Mouse (Mus musculus): Measurements from ENCODE around the gene Camk1. TPM values are rescaled to one million over a fixed set of nuclear protein-coding genes. Genes with fewer than 3 reads are reported as not detected.

Gene Camk1
- total RNA-seq (2023; ENCODE audit: inconsistent age), result 0.77 to 2.4 TPM (median 1.0 TPM) in 4 replicates

DNA sequence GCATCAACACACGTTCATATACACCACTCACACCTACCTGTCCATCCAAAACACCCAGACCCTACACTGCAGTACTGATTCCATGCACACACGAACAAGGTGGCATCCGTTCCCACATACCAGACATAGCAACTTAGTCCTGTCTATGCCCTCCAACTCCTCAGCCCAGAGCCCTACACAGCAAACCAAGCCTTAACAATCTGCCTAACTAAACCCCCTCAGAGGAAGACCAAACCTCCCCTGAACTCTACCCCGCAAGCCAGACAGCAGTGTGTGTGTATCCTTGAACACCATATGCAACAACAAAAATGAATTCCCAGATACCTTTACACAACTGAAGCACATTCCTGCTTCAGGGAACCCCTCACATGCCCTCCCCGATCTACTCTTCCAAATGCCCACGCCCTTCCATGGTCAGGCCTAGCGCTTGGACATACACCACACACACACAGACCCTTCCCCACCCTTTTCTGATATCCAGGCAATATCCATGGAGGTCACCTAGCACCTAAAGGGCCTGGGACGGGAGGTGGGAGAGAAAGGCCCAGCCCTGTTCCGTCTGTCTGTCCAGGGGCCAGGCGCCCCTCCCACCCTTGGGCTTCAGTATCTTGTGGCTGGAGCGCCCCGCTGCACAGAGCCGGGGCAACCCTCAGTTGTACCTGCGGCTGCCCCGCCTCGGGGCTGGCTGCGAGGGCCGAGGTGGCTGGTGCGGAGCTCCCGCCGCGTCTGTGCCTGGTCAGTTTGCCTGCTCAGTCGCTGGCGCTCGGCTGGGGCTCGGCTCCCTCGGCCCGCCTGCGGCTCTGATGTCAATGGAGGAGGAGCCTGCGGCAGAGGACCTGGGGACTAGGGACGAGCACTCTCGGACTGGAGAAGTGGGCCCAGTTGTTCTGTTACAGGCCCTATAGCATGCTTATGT, at the start of gene Camk1:
Gene Camk1 (minus strand): TSS at position 808 of the 916 bp plus-strand sequence.

DNA sequence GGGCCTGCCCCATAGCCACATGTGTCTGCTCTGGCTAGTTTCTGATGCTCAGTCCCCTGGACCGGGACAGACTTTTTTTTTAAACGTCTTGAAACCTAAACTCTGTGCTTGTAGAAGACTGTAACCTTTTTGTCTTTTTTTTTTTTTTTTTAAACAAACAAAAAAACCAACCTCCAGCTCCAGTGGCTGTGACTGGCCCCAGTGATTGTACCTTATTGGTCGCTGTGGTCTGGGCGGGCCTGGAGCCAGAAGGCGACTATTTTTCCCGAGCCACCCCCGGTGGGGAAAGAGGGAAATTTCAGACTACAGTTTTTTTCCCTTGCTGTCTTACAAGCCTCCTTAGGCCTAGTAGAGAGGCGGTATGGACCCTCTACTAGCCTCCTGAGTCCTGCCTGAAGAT, 45.2 kb upstream of the Camk1 start, which contains the start of gene Ttll3:
Gene Ttll3 (plus strand): TSS at position 301 of the 400 bp plus-strand sequence.

DNA sequence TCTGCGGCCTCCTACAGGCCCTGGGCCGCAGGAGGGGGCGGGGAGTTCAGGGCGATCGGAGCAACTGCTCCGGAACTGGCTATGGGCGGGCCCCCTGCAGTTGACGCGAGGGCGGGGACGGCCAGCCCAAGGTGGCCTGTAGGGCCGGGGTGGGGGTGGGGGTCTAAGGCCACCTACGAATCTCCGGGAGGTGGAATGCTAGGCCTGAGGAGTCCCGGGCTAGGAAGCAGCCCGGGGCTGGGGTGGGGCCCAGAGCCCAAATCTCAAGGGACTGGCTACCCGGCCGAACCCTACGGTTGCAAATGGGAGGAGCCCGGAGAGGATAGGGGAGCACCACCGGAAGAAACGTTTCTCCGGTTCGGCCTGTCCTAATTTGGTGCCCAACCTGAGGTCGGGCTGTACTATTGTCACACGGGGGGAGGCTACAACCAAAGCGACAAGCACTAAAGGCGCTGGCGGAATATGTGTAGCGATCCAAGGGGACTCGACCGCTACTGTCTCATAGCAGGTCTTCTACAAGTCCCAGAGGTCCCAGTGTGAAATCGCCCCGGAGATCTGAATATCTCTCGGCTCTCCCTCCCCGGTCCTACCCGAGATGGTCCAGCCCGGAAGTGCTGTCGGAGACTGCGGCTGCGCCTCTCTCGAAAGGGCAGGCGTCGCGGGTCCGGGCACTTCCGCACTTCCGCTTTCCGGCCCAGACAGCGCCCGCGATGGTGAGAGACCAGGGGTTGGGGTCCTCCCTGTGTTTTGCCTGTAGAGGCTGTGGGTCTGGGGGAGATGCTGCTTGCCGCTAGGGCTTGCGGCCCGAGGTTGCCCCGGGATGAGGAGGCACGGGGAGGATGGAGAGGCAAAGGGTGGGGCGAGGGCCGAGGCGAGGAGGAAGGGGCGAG, 34.0 kb upstream of the Camk1 start, which contains the start of the genes Tada3 and Arpc4:
Gene Tada3 (minus strand): TSS at position 388 of the 890 bp plus-strand sequence.
Gene Arpc4 (plus strand): TSS at position 620 of the 890 bp plus-strand sequence.

DNA sequence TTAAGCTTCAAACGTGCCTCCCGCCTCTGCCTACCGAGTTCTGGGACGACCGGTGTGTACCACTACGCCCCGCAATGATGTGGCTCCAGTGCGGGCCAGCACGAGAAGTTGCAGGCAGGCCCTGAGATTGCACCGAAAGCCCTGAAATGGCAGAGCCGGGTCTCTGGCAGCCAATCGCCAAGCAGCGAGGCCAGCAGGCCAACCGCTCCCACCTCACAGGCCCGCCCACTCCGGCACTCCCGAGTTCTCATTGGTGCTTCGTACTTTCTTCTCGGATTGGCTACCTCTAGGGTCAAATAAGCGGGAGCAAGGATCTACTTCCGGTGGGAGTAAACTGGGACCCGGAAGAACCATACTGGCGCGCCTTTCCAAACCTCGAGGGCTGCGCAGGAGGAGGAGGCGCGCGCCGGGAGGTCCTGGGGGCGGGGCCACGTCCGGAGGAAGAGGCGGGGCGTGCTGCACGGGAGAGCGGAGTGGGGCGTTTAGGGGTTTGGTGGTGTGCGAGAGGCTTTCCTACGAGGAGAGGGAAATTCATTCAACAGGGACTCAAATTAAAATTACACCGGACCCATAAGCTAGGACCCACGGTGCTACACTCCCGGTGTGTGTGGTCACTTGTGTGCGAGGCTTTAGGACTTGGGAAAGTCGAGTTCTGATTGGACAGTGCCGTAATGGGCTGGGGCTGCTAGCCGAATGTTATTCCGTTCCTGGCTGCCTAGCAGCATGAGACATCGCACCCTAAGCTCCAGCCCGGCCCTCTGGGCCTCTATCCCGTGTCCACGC, 17.1 kb downstream of the Camk1 start, which contains the start of gene Ogg1:
Gene Ogg1 (plus strand): TSS at position 440 of the 783 bp plus-strand sequence.

DNA sequence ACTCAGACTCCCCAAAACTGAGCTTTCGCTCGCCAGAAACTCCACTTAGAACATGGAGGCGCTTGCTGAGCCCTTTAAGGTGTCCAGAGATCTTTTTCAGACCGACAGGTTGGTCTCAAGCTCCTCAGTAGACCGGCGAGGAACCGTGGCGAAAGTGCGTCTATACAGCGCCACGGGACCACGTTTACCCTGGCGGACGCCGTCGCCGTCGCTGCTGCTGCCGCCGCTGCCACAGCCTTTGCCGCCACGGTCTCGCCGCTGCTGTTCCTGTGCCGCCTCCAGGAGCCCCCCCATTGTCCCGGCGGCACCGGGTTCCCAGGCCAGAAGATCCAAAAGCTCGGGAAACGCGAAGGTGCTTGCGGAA, 36.8 kb downstream of the Camk1 start, which contains the start of gene Brpf1:
Gene Brpf1 (plus strand): TSS at position 152 of the 364 bp plus-strand sequence.

Other genes starting within 250 kb of the Camk1 start
- gene Lhfpl4, start 148.6 kb downstream of the Camk1 start, total RNA-seq (2023; ENCODE audit: inconsistent age), result 1.3 to 2.5 TPM (median 1.5 TPM) in 4 replicates
- 54.8 to 63.2 TPM (median 61.3 TPM) in 4 replicates for gene Mtmr14, start 106.1 kb downstream of the Camk1 start, total RNA-seq (2023; ENCODE audit: inconsistent age)
- 1.4 to 2.1 TPM (median 1.8 TPM) in 4 replicates for gene Cpne9, start 61.7 kb downstream of the Camk1 start, total RNA-seq (2023; ENCODE audit: inconsistent age)
- gene Brpf1, start 36.8 kb downstream of the Camk1 start, total RNA-seq (2023; ENCODE audit: inconsistent age), result 63.1 to 71.2 TPM (median 67.3 TPM) in 4 replicates
- 13.3 to 18.1 TPM (median 14.8 TPM) in 4 replicates for gene Ogg1, start 17.0 kb downstream of the Camk1 start, total RNA-seq (2023; ENCODE audit: inconsistent age)
- 27.7 to 30.8 TPM (median 28.5 TPM) in 4 replicates for gene Tada3, start 33.9 kb upstream of the Camk1 start, total RNA-seq (2023; ENCODE audit: inconsistent age)
- 257 to 299 TPM (median 278 TPM) in 4 replicates for gene Arpc4, start 34.1 kb upstream of the Camk1 start, total RNA-seq (2023; ENCODE audit: inconsistent age)
- 31.2 to 38.7 TPM (median 36.2 TPM) in 4 replicates for gene Ttll3, start 45.3 kb upstream of the Camk1 start, total RNA-seq (2023; ENCODE audit: inconsistent age)
- 9.4 to 24.2 TPM (median 14.4 TPM) in 4 replicates for gene Rpusd3, start 75.4 kb upstream of the Camk1 start, total RNA-seq (2023; ENCODE audit: inconsistent age)
- not detected in 4 replicates for gene Cidec, start 91.8 kb upstream of the Camk1 start, total RNA-seq (2023; ENCODE audit: inconsistent age)
- gene Jagn1, start 98.6 kb upstream of the Camk1 start, total RNA-seq (2023; ENCODE audit: inconsistent age), result 16.2 to 21.7 TPM (median 18.7 TPM) in 4 replicates
- not detected in 4 replicates for gene Il17re, start 114.5 kb upstream of the Camk1 start, total RNA-seq (2023; ENCODE audit: inconsistent age)
- not detected in 4 replicates for gene Il17rc, start 127.4 kb upstream of the Camk1 start, total RNA-seq (2023; ENCODE audit: inconsistent age)
- 15.4 to 17.8 TPM (median 17.1 TPM) in 4 replicates for gene Creld1, start 139.3 kb upstream of the Camk1 start, total RNA-seq (2023; ENCODE audit: inconsistent age)
- gene Prrt3, start 157.9 kb upstream of the Camk1 start, total RNA-seq (2023; ENCODE audit: inconsistent age), result 0.36 to 0.86 TPM (median 0.72 TPM) in 4 replicates
- gene Emc3, start 187.7 kb upstream of the Camk1 start, total RNA-seq (2023; ENCODE audit: inconsistent age), result 71.5 to 80.4 TPM (median 76.9 TPM) in 4 replicates
- gene Fancd2, start 187.7 kb upstream of the Camk1 start, total RNA-seq (2023; ENCODE audit: inconsistent age), result 2.1 to 2.7 TPM (median 2.5 TPM) in 4 replicates